Comparison of ENCODE assay signal across 27 mouse cellular contexts in the genomic region with DNA sequence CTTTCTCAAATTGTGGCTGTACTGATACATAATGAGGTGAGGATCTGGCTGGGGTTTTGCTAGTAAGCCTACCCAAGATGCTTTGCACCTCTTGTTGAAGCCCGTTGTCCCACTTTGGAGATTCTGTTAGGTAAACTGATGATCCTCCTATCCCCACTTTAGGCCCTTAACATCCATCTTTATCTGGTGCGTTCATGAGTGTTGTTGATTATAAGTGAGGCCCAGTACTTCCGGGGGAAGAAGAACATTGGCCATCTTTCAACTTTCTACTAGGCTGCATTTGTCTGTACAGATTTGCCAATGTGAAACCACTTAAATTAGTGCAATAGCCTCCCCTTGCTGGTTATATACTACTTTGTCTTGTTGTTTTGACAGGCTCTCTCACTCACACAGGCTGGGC.
A peak's percentile ranks its signal among the peaks of the same experiment; 100 is the strongest.
DNase-seq lines count a peak whose midpoint lies in the region; ATAC-seq lines count a peak whose summit lies in the region.
"Had no signal": no experiment of that assay in that cellular context is flagged by ENCODE, and none has a peak within 500 bp of the region (broad histone marks: within the 10 kb centered on the region; RNA-seq: fewer than 3 reads in every experiment).

No protein-coding gene starts in this region.

- H3K9ac ChIP-seq in heart, embryonic 13.5 days: no peak overlapping the region
- H3K9ac ChIP-seq in lung, embryonic 15.5 days: no peak overlapping the region
- H3K9ac ChIP-seq in embryonic facial prominence, embryonic 14.5 days (ENCODE audit: low read depth, low read length): no peak overlapping the region
- H3K9ac ChIP-seq: embryonic facial prominence, embryonic 12.5 days; forebrain, postnatal 0 days; heart, embryonic 15.5 days; hindbrain, embryonic 14.5 days had no signal

- no peak for DNase-seq in heart, postnatal 10 days
- DNase-seq in lung, adult 18-20 months: no peak
- DNase-seq in embryonic facial prominence, embryonic 14.5 days (ENCODE audit: low spot score): no peak
- no peak for DNase-seq in layer of hippocampus, adult 8-10 months (ENCODE audit: low spot score in 2 of 2)
- DNase-seq: adrenal gland, postnatal 10 days; adrenal gland, postnatal 36 days; B cell, adult 2 months; cerebellum, adult 18-20 months; cerebellum, adult 9-10 months; cerebellum, postnatal 14 days; forebrain, postnatal 0 days; heart, adult 11 months; heart, postnatal 14 days; heart, postnatal 4 days had no signal

- peaks cover 5% of the 10 kb centered on the region; the same call in 1 of the 2 replicates for H3K4me1 ChIP-seq in heart, embryonic 13.5 days
- H3K4me1 ChIP-seq in lung, embryonic 15.5 days: 0 out of 2 replicates have a peak, but pooled peaks cover 5% of the 10 kb centered on the region
- H3K4me1 ChIP-seq in embryonic facial prominence, embryonic 14.5 days (ENCODE audit: control insufficient read depth, insufficient read depth, low read length): peaks cover 11% of the 10 kb centered on the region
- H3K4me1 ChIP-seq: heart, embryonic 15.5 days had no signal

- intact Hi-C loops in heart, postnatal 10 days (cut with DNase I): no loop called here

- no peak overlapping the region for H3K4me2 ChIP-seq in heart, embryonic 13.5 days
- H3K4me2 ChIP-seq in lung, embryonic 15.5 days: no peak overlapping the region
- H3K4me2 ChIP-seq in embryonic facial prominence, embryonic 14.5 days (ENCODE audit: low read depth, low read length): no peak overlapping the region
- H3K4me2 ChIP-seq: embryonic facial prominence, embryonic 12.5 days; heart, embryonic 11.5 days; heart, embryonic 15.5 days; hindbrain, embryonic 14.5 days had no signal

- no peak overlapping the region for H3K4me3 ChIP-seq in heart, embryonic 13.5 days
- H3K4me3 ChIP-seq in lung, embryonic 15.5 days: no peak overlapping the region
- no peak overlapping the region for H3K4me3 ChIP-seq in embryonic facial prominence, embryonic 14.5 days (ENCODE audit: low read depth, low read length)
- H3K4me3 ChIP-seq: embryonic facial prominence, embryonic 12.5 days; gastrocnemius, adult 2 months; heart, embryonic 15.5 days had no signal

- no peaks in the 10 kb centered on the region for H3K9me3 ChIP-seq in heart, embryonic 13.5 days
- no peaks in the 10 kb centered on the region for H3K9me3 ChIP-seq in lung, embryonic 15.5 days
- H3K9me3 ChIP-seq in embryonic facial prominence, embryonic 14.5 days (ENCODE audit: control insufficient read depth, low read length): no peaks in the 10 kb centered on the region
- H3K9me3 ChIP-seq: embryonic facial prominence, embryonic 12.5 days; G1E; heart, embryonic 15.5 days had no signal

- no peak for ATAC-seq in heart, embryonic 13.5 days (ENCODE audit: extremely low read depth, insufficient number of reproducible peaks, low FRiP score, low TSS enrichment)
- peak; percentile 59; the same call in 1 of the 2 replicates for ATAC-seq in lung, embryonic 15.5 days (ENCODE audit: borderline replicate concordance, extremely low read depth, low FRiP score, low TSS enrichment)
- ATAC-seq in embryonic facial prominence, embryonic 14.5 days (ENCODE audit: low read depth): no peak
- ATAC-seq: forebrain, embryonic 14.5 days; forebrain, postnatal 0 days; hindbrain, postnatal 0 days; inflammation-experienced regulatory T-cells, adult 6 months; Patski had no signal

- 0 out of 2 replicates have a peak overlapping the region, but pooled peaks have one; percentile 20 for H3K27ac ChIP-seq in heart, embryonic 13.5 days (replicated peaks)
- peak overlapping the region; percentile 39 for H3K27ac ChIP-seq in lung, embryonic 15.5 days
- 0 out of 2 replicates have a peak overlapping the region, but pooled peaks have one; percentile 24 for H3K27ac ChIP-seq in embryonic facial prominence, embryonic 14.5 days (replicated peaks; ENCODE audit: low read depth, low read length)
- H3K27ac ChIP-seq: embryonic facial prominence, embryonic 12.5 days; heart, embryonic 15.5 days; hindbrain, embryonic 14.5 days; hindbrain, postnatal 0 days had no signal

- WGBS in heart, embryonic 13.5 days: 54% methylated on average over 3 of the region's 3 CpGs
- 27% methylated on average over 3 of the region's 3 CpGs for WGBS in lung, embryonic 15.5 days
- WGBS in embryonic facial prominence, embryonic 14.5 days: 75% methylated on average over 3 of the region's 3 CpGs

- H3K36me3 ChIP-seq in heart, embryonic 13.5 days: no peaks in the 10 kb centered on the region
- no peaks in the 10 kb centered on the region for H3K36me3 ChIP-seq in lung, embryonic 15.5 days
- H3K36me3 ChIP-seq in embryonic facial prominence, embryonic 14.5 days (ENCODE audit: control insufficient read depth, insufficient read depth, low read length): no peaks in the 10 kb centered on the region
- H3K36me3 ChIP-seq: embryonic facial prominence, embryonic 12.5 days; G1E; heart, embryonic 15.5 days had no signal

- H3K27me3 ChIP-seq in heart, embryonic 13.5 days (replicated peaks): no peaks in the 10 kb centered on the region
- no peaks in the 10 kb centered on the region for H3K27me3 ChIP-seq in lung, embryonic 15.5 days
- no peaks in the 10 kb centered on the region for H3K27me3 ChIP-seq in embryonic facial prominence, embryonic 14.5 days (replicated peaks; ENCODE audit: control insufficient read depth, insufficient read depth, low read length)
- H3K27me3 ChIP-seq: CH12.LX; embryonic facial prominence, embryonic 12.5 days; heart, embryonic 15.5 days; Patski had no signal
